Mouse (Mus musculus): ENCODE results near the gene 1700013H16Rik. TPM values are rescaled to one million over a fixed set of nuclear protein-coding genes. Genes with fewer than 3 reads are reported as not detected.

The 1700013H16Rik gene
- polyA plus RNA-seq, 1 experiment from 2014 or later = not detected

GRCm38 (mm10) chrX:53694008-53694777 is 63.4 kb downstream of the 1700013H16Rik start:
- Histone ChIP-seq H3K36me3 (no peaks in the 10 kb centered on the region), H3K4me2 (no peak overlapping the region), H3K4me1 (replicated peaks) (no peaks in the 10 kb centered on the region), H3K9ac (no peak overlapping the region), H3K27ac (no peak overlapping the region), H3K9me3 (replicated peaks) (no peaks in the 10 kb centered on the region), H3K4me3 (no peak overlapping the region), H3K27me3 (no peaks in the 10 kb centered on the region; the same call in 1 of the 2 replicates)
- no peak for ATAC-seq (replicated peaks; ENCODE audit: insufficient number of reproducible peaks, insufficient read depth, low FRiP score, low read depth)
- WGBS = 65% methylated on average over 9 of the region's 9 CpGs

GRCm38 (mm10) chrX:53693141-53693540 is 64.5 kb downstream of the 1700013H16Rik start:
- H3K27ac ChIP-seq = no peak overlapping the region
- H3K36me3 ChIP-seq = no peaks in the 10 kb centered on the region
- WGBS = 76% methylated on average over 2 of the region's 2 CpGs
- H3K9me3 ChIP-seq (replicated peaks) = no peaks in the 10 kb centered on the region
- H3K4me2 ChIP-seq = no peak overlapping the region
- no peaks in the 10 kb centered on the region; the same call in 1 of the 2 replicates for H3K27me3 ChIP-seq
- no peak overlapping the region for H3K4me3 ChIP-seq
- no peak overlapping the region for H3K9ac ChIP-seq
- H3K4me1 ChIP-seq (replicated peaks) = no peaks in the 10 kb centered on the region
- ATAC-seq (replicated peaks; ENCODE audit: insufficient number of reproducible peaks, insufficient read depth, low FRiP score, low read depth) = no peak

Other genes starting within 250 kb of the 1700013H16Rik start
- 48.3 and 51.9 TPM in 2 replicates for gene Rtl8c, start 149.8 kb downstream of the 1700013H16Rik start, polyA plus RNA-seq (2015; fragmentation: Nextera tagmentation; extraction: Ambion mirVana)
- gene Gm14597, start 148.9 kb downstream of the 1700013H16Rik start, polyA plus RNA-seq (2015; fragmentation: Nextera tagmentation; extraction: Ambion mirVana) = not detected in 2 replicates
- 92.8 and 104 TPM in 2 replicates for gene Rtl8a, start 114.1 kb downstream of the 1700013H16Rik start, polyA plus RNA-seq (2015; fragmentation: Nextera tagmentation; extraction: Ambion mirVana)
- gene Rtl8b, start 87.4 kb downstream of the 1700013H16Rik start, polyA plus RNA-seq (2015; fragmentation: Nextera tagmentation; extraction: Ambion mirVana) = 75.1 and 75.5 TPM in 2 replicates
- 0.30 and 0.53 TPM in 2 replicates for gene 4930502E18Rik, start 33.0 kb downstream of the 1700013H16Rik start, polyA plus RNA-seq (2015; fragmentation: Nextera tagmentation; extraction: Ambion mirVana)
- gene Zfp36l3, start 18.6 kb upstream of the 1700013H16Rik start, polyA plus RNA-seq (2015; fragmentation: Nextera tagmentation; extraction: Ambion mirVana) = not detected in 2 replicates
- gene Xlr, start 39.9 kb upstream of the 1700013H16Rik start, polyA plus RNA-seq (2015; fragmentation: Nextera tagmentation; extraction: Ambion mirVana) = 2.7 and 4.7 TPM in 2 replicates